ENCODE assay signal across 1 mouse cellular context in the genomic region with DNA sequence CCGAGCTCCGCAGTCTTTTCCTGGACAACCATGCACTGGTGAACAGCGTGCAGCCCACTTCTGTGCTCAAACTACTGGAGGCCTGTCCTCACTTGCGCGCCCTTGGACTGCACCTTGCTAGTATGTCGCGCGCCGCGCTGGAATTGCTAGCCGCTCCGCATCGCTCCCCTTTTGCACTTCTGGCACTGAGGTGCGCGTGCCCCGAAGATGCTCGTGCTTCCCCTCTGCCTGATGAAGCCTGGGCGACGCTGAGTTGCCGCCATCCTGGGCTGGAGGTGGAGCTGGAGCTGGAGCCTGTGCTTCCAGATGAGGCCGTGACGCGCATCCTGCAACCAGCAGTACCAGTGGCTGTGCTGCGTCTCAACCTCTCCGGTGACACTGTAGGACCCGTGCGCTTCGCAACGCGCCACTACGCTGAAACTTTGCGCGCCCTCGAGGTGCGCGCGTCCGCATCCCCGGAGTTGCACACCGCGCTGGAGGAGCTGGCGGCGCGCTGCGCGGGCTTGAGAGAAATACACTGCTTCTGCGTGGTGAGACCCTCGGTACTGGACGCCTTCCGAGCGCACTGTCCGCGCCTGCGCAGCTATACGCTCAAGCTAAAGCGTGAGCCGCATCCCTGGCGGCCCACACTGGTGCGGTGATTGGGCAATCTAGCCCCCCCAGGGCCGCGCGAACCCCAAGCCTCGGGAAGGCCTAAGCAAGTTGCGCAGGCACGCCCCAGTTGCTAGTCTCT.
TF ChIP-seq lines count a peak whose summit lies in the region.

No protein-coding gene starts in this region.

TF ChIP-seq in ES-E14, 5 proteins besides CTCF, POLR2A, EP300 and RAD21:
- TF ChIP-seq ZC3H11A (IDR thresholded peaks at IDR 0.05; ENCODE audit: borderline replicate concordance, low read depth, low read length) (no peak), ZNF384 (IDR thresholded peaks at IDR 0.05; ENCODE audit: low read depth, low read length) (no peak), MAFK (IDR thresholded peaks at IDR 0.05; ENCODE audit: insufficient read depth, low read depth, low read length) (no peak), HCFC1 (IDR thresholded peaks at IDR 0.05; ENCODE audit: borderline replicate concordance, insufficient read depth, low read length) (no peak), CHD2 (IDR thresholded peaks at IDR 0.05; ENCODE audit: low read depth, low read length) (no peak)
